Mouse (Mus musculus): ENCODE results near the gene Fam24a.

Gene Fam24a

GRCm38 (mm10) chr7:131333564-131333963 is at the start of gene Fam24a:
Gene Fam24a, plus strand, starts transcription at chr7:131333864.
- no peak for DNase-seq (ENCODE audit: extremely low spot score, low spot score)

GRCm38 (mm10) chr7:131297151-131297550 is 36.5 kb upstream of the Fam24a start:
- no peak for DNase-seq (ENCODE audit: extremely low spot score, low spot score)

GRCm38 (mm10) chr7:131303340-131303739 is 30.3 kb upstream of the Fam24a start:
- DNase-seq (ENCODE audit: extremely low spot score, low spot score), result no peak

- no peak for DNase-seq (ENCODE audit: extremely low spot score, low spot score)
Measured at GRCm38 (mm10) chr7:131306733-131307132, 26.9 kb upstream of the Fam24a start.

- no peak for DNase-seq (ENCODE audit: extremely low spot score, low spot score)
Measured at GRCm38 (mm10) chr7:131314493-131314892, 19.2 kb upstream of the Fam24a start.

GRCm38 (mm10) chr7:131317587-131317986 is 16.1 kb upstream of the Fam24a start:
- no peak for DNase-seq (ENCODE audit: extremely low spot score, low spot score)

- no peak for DNase-seq (ENCODE audit: extremely low spot score, low spot score)
Measured at GRCm38 (mm10) chr7:131318340-131318739, 15.3 kb upstream of the Fam24a start.

GRCm38 (mm10) chr7:131322192-131322591 is 11.5 kb upstream of the Fam24a start, which contains the start of gene Cuzd1:
Gene Cuzd1, minus strand, starts transcription at chr7:131322292.
- DNase-seq (ENCODE audit: extremely low spot score, low spot score), result no peak

GRCm38 (mm10) chr7:131327054-131327453 is 6.6 kb upstream of the Fam24a start:
- DNase-seq (ENCODE audit: extremely low spot score, low spot score), result no peak

- DNase-seq (ENCODE audit: extremely low spot score, low spot score), result no peak
Measured at GRCm38 (mm10) chr7:131329416-131329815, 4.2 kb upstream of the Fam24a start, which contains the start of gene Fam24b. Gene Fam24b, minus strand, starts transcription at chr7:131329516.

GRCm38 (mm10) chr7:131331688-131332087 is 2.0 kb upstream of the Fam24a start:
- DNase-seq (ENCODE audit: extremely low spot score, low spot score), result no peak

GRCm38 (mm10) chr7:131337502-131338068 is 3.9 kb downstream of the Fam24a start:
- no peak for DNase-seq (ENCODE audit: extremely low spot score, low spot score)

GRCm38 (mm10) chr7:131345856-131346541 is 12.3 kb downstream of the Fam24a start:
- DNase-seq (ENCODE audit: extremely low spot score, low spot score), result no peak

- no peak for DNase-seq (ENCODE audit: extremely low spot score, low spot score)
Measured at GRCm38 (mm10) chr7:131356105-131356504, 22.4 kb downstream of the Fam24a start.

- DNase-seq (ENCODE audit: extremely low spot score, low spot score), result no peak
Measured at GRCm38 (mm10) chr7:131362269-131362614, 28.6 kb downstream of the Fam24a start.

- peak; percentile 94 for DNase-seq (ENCODE audit: extremely low spot score, low spot score)
Measured at GRCm38 (mm10) chr7:131362615-131363300, 29.1 kb downstream of the Fam24a start, which contains the start of gene 2310057M21Rik. Gene 2310057M21Rik, minus strand, starts transcription at chr7:131362759.

GRCm38 (mm10) chr7:131364131-131364530 is 30.5 kb downstream of the Fam24a start:
- DNase-seq (ENCODE audit: extremely low spot score, low spot score), result no peak

- DNase-seq (ENCODE audit: extremely low spot score, low spot score), result peak; percentile 94
Measured at GRCm38 (mm10) chr7:131370648-131371469, 37.2 kb downstream of the Fam24a start, which contains the start of gene Pstk. Gene Pstk, plus strand, starts transcription at chr7:131371141.

- DNase-seq (ENCODE audit: extremely low spot score, low spot score), result no peak
Measured at GRCm38 (mm10) chr7:131371470-131371860, 37.8 kb downstream of the Fam24a start.

- no peak for DNase-seq (ENCODE audit: extremely low spot score, low spot score)
Measured at GRCm38 (mm10) chr7:131371880-131372651, 38.4 kb downstream of the Fam24a start.

All from neural tube, embryonic 10.5 days (tissue).